Mouse (Mus musculus) urinary bladder, postnatal 36 days (tissue): ENCODE measurements around the gene Gm20431.

ENCODE experiments used
- DNase-seq, 2 experiments: peaks; one replicate each; pipeline ENCODE4 v3.0.0; 2022; ENCODE audit warnings: low spot score in 2 of 2, mixed read lengths in 1 of 2

The Gm20431 gene

GRCm38 (mm10) chr2:167569934-167570651, 91.2 kb downstream of the Gm20431 start:
- DNase-seq, result peak; percentile 52 to 87

- DNase-seq, result no peak
Observed at GRCm38 (mm10) chr2:167568112-167568511, 93.2 kb downstream of the Gm20431 start.

DNA sequence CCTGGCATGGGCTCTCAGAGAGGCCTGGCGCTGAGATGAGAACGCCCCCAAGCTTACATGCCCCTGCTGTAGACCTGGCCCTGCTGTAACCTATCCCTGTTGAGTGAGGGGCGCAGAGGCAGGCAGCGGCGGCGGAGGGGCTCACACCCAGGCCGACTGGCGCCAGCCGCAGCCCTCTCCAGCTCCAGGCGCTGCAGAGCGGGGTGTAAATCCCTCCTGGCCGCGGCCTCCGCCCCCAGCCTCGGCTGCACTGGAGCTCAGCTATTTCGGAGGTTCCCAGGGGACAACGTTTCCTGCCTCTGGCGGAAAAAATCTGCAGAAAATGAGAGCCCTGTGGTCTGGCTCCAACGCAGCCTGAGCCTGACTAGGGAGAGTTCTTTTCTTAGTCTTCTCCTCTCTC, 95.6 kb downstream of the Gm20431 start:
- peak in 1 of 2 experiments; percentile 44 for DNase-seq

- no peak for DNase-seq
Observed at GRCm38 (mm10) chr2:167565312-167565656, 96.0 kb downstream of the Gm20431 start.

- no peak for DNase-seq
Observed at GRCm38 (mm10) chr2:167564551-167565311, 96.6 kb downstream of the Gm20431 start.

GRCm38 (mm10) chr2:167563703-167564102, 97.6 kb downstream of the Gm20431 start:
- no peak for DNase-seq

DNA sequence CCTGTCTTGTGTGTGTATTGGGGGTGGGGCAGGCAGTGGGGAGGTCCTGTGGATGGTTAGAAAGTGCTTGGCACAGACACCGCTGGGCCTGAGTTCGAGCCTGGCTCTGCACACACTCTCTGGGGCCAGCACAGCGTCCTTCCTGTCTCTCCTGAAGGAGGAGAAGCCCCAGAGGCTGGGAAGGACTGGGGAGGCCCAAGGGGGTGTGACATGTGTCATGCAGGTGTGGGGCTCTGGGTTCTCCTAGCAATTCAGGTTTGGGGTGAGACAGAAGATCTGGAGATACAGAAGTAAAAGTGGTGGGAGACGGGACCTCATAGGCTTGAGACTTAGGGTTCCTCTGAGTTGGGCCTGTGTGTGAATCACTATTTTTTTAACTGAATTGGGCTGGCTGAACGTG, 98.3 kb downstream of the Gm20431 start:
- DNase-seq, result no peak

- no peak for DNase-seq
Observed at GRCm38 (mm10) chr2:167562101-167562500, 99.2 kb downstream of the Gm20431 start.

DNA sequence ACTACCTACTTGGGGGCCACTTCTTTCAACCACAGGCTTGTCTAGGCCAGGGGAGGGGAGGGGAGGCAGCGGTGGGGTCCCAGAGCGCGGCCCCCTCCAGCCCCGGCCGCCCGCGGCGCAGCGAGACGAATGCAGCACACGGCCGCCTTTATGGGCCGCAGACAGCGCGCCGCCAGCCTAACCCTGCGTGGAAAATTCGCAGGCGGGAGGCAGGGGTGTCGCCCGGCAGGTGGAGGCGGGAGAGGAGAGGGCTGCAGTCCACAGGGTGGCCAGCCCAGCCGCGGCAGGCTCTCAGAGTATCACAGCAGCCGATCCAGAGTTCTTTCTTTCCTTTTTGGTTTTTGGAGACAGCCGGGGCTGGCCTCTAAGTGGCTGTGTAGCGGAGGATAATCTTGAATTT, 101.9 kb downstream of the Gm20431 start:
- DNase-seq, result no peak
